Mouse (Mus musculus) limb, embryonic 12.5 days (tissue): ENCODE measurements around the gene Usp32. TPM values are rescaled to one million over a fixed set of nuclear protein-coding genes. Genes with fewer than 3 reads are reported as not detected.

Experiments
- ATAC-seq: fragments of 200-750 bp; cut with Nextera tagmentation; 2 replicates; pipeline ENCODE4 v1.8.0; 2017; ENCODE audit warnings: low read depth, moderate TSS enrichment; ENCODE audit not compliant: insufficient number of reproducible peaks, insufficient read depth, low FRiP score, low TSS enrichment
- H3K27ac ChIP-seq: fragments of 300-500 bp; sonication (generic); 2 replicates; pipeline ENCODE4 v1.5.1; 2016; ENCODE audit warnings: mild to moderate bottlenecking, moderate library complexity
- H3K27me3 ChIP-seq: fragments of 300-500 bp; sonication (generic); 2 replicates; pipeline ENCODE4 v1.6.1; 2016; ENCODE audit warnings: mild to moderate bottlenecking, moderate library complexity
- H3K36me3 ChIP-seq: fragments of 300-500 bp; sonication (generic); 2 replicates; pipeline ENCODE4 v1.6.1; 2016; ENCODE audit warnings: mild to moderate bottlenecking, moderate library complexity
- H3K4me1 ChIP-seq: fragments of 300-500 bp; sonication (generic); replicated peaks from 2 replicates; pipeline ENCODE4 v1.6.1; 2016
- H3K4me2 ChIP-seq: fragments of 300-500 bp; sonication (generic); 2 replicates; pipeline ENCODE4 v1.6.1; 2016; ENCODE audit warnings: mild to moderate bottlenecking, moderate library complexity
- H3K4me3 ChIP-seq: fragments of 300-500 bp; sonication (generic); replicated peaks from 2 replicates; pipeline ENCODE4 v1.5.1; 2016; ENCODE audit warnings: mild to moderate bottlenecking
- H3K9ac ChIP-seq: fragments of 300-500 bp; sonication (generic); replicated peaks from 2 replicates; pipeline ENCODE4 v1.6.1; 2016; ENCODE audit warnings: mild to moderate bottlenecking, moderate library complexity
- H3K9me3 ChIP-seq: fragments of 300-500 bp; sonication (generic); 2 replicates; pipeline ENCODE4 v1.6.1; 2016; ENCODE audit warnings: mild to moderate bottlenecking, moderate library complexity
- WGBS: fragments of 180-500 bp; shearing (Covaris S2); methylation state at CpG from one replicate; pipeline ENCODE4 v1.1.7; 2016; 5-methylcytosine and 5-hydroxymethylcytosine counted together
- polyA plus RNA-seq: library from polyadenylated mRNA; unstranded; fragments of >200 nt; fragmentation: Nextera tagmentation; extraction: Ambion mirVana; gene quantifications from 2 replicates; pipeline ENCODE4 v1.2.1, GENCODE M21; 2016

Usp32 gene
- polyA plus RNA-seq, 1 experiment from 2014 or later: 5.2 TPM

GRCm38 (mm10) chr11:84962536-84962935 lies 177.4 kb downstream of the Usp32 start:
- H3K27ac ChIP-seq: no peak overlapping the region
- no peaks in the 10 kb centered on the region for H3K36me3 ChIP-seq
- H3K27me3 ChIP-seq: peaks cover 30% of the 10 kb centered on the region
- H3K4me1 ChIP-seq: peaks cover 26% of the 10 kb centered on the region
- no peak overlapping the region for H3K4me3 ChIP-seq
- WGBS: 83% methylated on average over 4 of the region's 4 CpGs
- no peak for ATAC-seq
- H3K9me3 ChIP-seq: no peaks in the 10 kb centered on the region
- no peak overlapping the region for H3K4me2 ChIP-seq
- no peak overlapping the region for H3K9ac ChIP-seq

- no peak overlapping the region for H3K27ac ChIP-seq
- no peak overlapping the region for H3K9ac ChIP-seq
- peaks cover 40% of the 10 kb centered on the region for H3K27me3 ChIP-seq
- no peaks in the 10 kb centered on the region for H3K36me3 ChIP-seq
- no peak overlapping the region for H3K4me3 ChIP-seq
- no peaks in the 10 kb centered on the region for H3K9me3 ChIP-seq
- ATAC-seq: no peak
- peaks cover 22% of the 10 kb centered on the region for H3K4me1 ChIP-seq
- H3K4me2 ChIP-seq: no peak overlapping the region
- WGBS: 94% methylated on average over 4 of the region's 4 CpGs
These were observed 178.4 kb downstream of the Usp32 start for GRCm38 (mm10) chr11:84961571-84961970.

- H3K4me1 ChIP-seq: peaks cover 22% of the 10 kb centered on the region
- H3K4me3 ChIP-seq: no peak overlapping the region
- no peaks in the 10 kb centered on the region for H3K36me3 ChIP-seq
- H3K27me3 ChIP-seq: peaks cover 48% of the 10 kb centered on the region
- WGBS: 82% methylated on average over 6 of the region's 6 CpGs
- ATAC-seq: no peak
- no peak overlapping the region for H3K27ac ChIP-seq
- no peak overlapping the region for H3K4me2 ChIP-seq
- H3K9me3 ChIP-seq: no peaks in the 10 kb centered on the region
- no peak overlapping the region for H3K9ac ChIP-seq
These were observed 179.2 kb downstream of the Usp32 start for GRCm38 (mm10) chr11:84960780-84961179.

- Histone ChIP-seq H3K4me1 (peaks cover 22% of the 10 kb centered on the region), H3K27me3 (peaks cover 51% of the 10 kb centered on the region), H3K4me3 (no peak overlapping the region), H3K9ac (no peak overlapping the region), H3K27ac (no peak overlapping the region), H3K36me3 (no peaks in the 10 kb centered on the region), H3K4me2 (peak overlapping the region; percentile 17; the same call in 1 of the 2 replicates), H3K9me3 (no peaks in the 10 kb centered on the region)
- 39% methylated on average over 3 of the region's 3 CpGs for WGBS
- ATAC-seq: no peak
These were observed 179.7 kb downstream of the Usp32 start for GRCm38 (mm10) chr11:84960291-84960690.

GRCm38 (mm10) chr11:84959701-84960181 lies 180.2 kb downstream of the Usp32 start:
- H3K4me2 ChIP-seq: peak overlapping the region; percentile 17
- H3K4me3 ChIP-seq: no peak overlapping the region
- H3K27ac ChIP-seq: no peak overlapping the region
- H3K9me3 ChIP-seq: no peaks in the 10 kb centered on the region
- H3K27me3 ChIP-seq: peaks cover 56% of the 10 kb centered on the region
- ATAC-seq: no peak
- no peaks in the 10 kb centered on the region for H3K36me3 ChIP-seq
- peaks cover 22% of the 10 kb centered on the region for H3K4me1 ChIP-seq
- 4% methylated on average over 9 of the region's 9 CpGs for WGBS
- no peak overlapping the region for H3K9ac ChIP-seq

GRCm38 (mm10) chr11:84959181-84959580 lies 180.8 kb downstream of the Usp32 start:
- H3K36me3 ChIP-seq: no peaks in the 10 kb centered on the region
- no peak for ATAC-seq
- H3K27ac ChIP-seq: no peak overlapping the region
- peaks cover 57% of the 10 kb centered on the region for H3K27me3 ChIP-seq
- H3K9me3 ChIP-seq: no peaks in the 10 kb centered on the region
- H3K9ac ChIP-seq: no peak overlapping the region
- H3K4me2 ChIP-seq: no peak overlapping the region
- WGBS: 33% methylated on average over 5 of the region's 5 CpGs
- no peak overlapping the region for H3K4me3 ChIP-seq
- peaks cover 22% of the 10 kb centered on the region for H3K4me1 ChIP-seq

- Histone ChIP-seq H3K4me2 (peak overlapping the region; percentile 56), H3K9ac (no peak overlapping the region), H3K9me3 (no peaks in the 10 kb centered on the region), H3K27ac (no peak overlapping the region), H3K36me3 (no peaks in the 10 kb centered on the region), H3K27me3 (peaks cover 57% of the 10 kb centered on the region), H3K4me3 (peak overlapping the region; percentile 34), H3K4me1 (peaks cover 22% of the 10 kb centered on the region)
- WGBS: 3% methylated on average over 11 of the region's 11 CpGs
- no peak for ATAC-seq
These were observed 181.7 kb downstream of the Usp32 start for GRCm38 (mm10) chr11:84958271-84958630.

GRCm38 (mm10) chr11:84957591-84958270 lies 182.2 kb downstream of the Usp32 start, which contains the start of gene Car4:
Gene Car4, plus strand, starts transcription at chr11:84957786.
- H3K27me3 ChIP-seq: peaks cover 57% of the 10 kb centered on the region
- peak within 1 kb of the TSS; percentile 34 for H3K4me3 ChIP-seq
- H3K27ac ChIP-seq: no peak within 1 kb of the TSS
- no peaks in the 10 kb centered on the region for H3K36me3 ChIP-seq
- peak within 1 kb of the TSS; percentile 56 for H3K4me2 ChIP-seq
- peak within 1 kb of the TSS; percentile 31; the same call in 1 of the 2 replicates for H3K9ac ChIP-seq
- H3K4me1 ChIP-seq: peaks cover 22% of the 10 kb centered on the region
- 1% methylated on average over 49 of the region's 49 CpGs for WGBS
- no peaks in the 10 kb centered on the region for H3K9me3 ChIP-seq
- ATAC-seq: no peak

- ATAC-seq: no peak
- no peaks in the 10 kb centered on the region for H3K36me3 ChIP-seq
- H3K4me3 ChIP-seq: peak overlapping the region; percentile 34
- peaks cover 57% of the 10 kb centered on the region for H3K27me3 ChIP-seq
- H3K9me3 ChIP-seq: no peaks in the 10 kb centered on the region
- 8% methylated on average over 15 of the region's 15 CpGs for WGBS
- peak overlapping the region; percentile 56 for H3K4me2 ChIP-seq
- no peak overlapping the region for H3K9ac ChIP-seq
- H3K4me1 ChIP-seq: peaks cover 22% of the 10 kb centered on the region
- H3K27ac ChIP-seq: no peak overlapping the region
These were observed 182.8 kb downstream of the Usp32 start for GRCm38 (mm10) chr11:84957171-84957570.

- Histone ChIP-seq H3K9ac (no peak overlapping the region), H3K4me2 (no peak overlapping the region), H3K36me3 (no peaks in the 10 kb centered on the region), H3K27ac (no peak overlapping the region), H3K4me1 (peaks cover 22% of the 10 kb centered on the region), H3K9me3 (no peaks in the 10 kb centered on the region), H3K27me3 (peaks cover 57% of the 10 kb centered on the region), H3K4me3 (no peak overlapping the region)
- 28% methylated on average over 5 of the region's 5 CpGs for WGBS
- ATAC-seq: no peak
These were observed 183.6 kb downstream of the Usp32 start for GRCm38 (mm10) chr11:84956400-84956799.

- Histone ChIP-seq H3K9ac (no peak overlapping the region), H3K27ac (no peak overlapping the region), H3K4me1 (peaks cover 5% of the 10 kb centered on the region; the same call in 1 of the 2 replicates), H3K27me3 (peaks cover 27% of the 10 kb centered on the region), H3K9me3 (no peaks in the 10 kb centered on the region), H3K36me3 (no peaks in the 10 kb centered on the region), H3K4me2 (no peak overlapping the region), H3K4me3 (no peak overlapping the region)
- ATAC-seq: no peak
- 26% methylated on average over 2 of the region's 2 CpGs for WGBS
These were observed 187.3 kb downstream of the Usp32 start for GRCm38 (mm10) chr11:84952611-84953010.

- Histone ChIP-seq H3K4me1 (peaks cover 9% of the 10 kb centered on the region; the same call in 1 of the 2 replicates), H3K4me2 (no peak overlapping the region), H3K27ac (no peak overlapping the region), H3K4me3 (no peak overlapping the region), H3K27me3 (peaks cover 25% of the 10 kb centered on the region), H3K36me3 (no peaks in the 10 kb centered on the region), H3K9me3 (no peaks in the 10 kb centered on the region), H3K9ac (no peak overlapping the region)
- no peak for ATAC-seq
- WGBS: 61% methylated on average over 3 of the region's 3 CpGs
These were observed 191.4 kb downstream of the Usp32 start for GRCm38 (mm10) chr11:84948526-84948925.
